Mouse (Mus musculus) gastrocnemius, postnatal 36 days (tissue): Measurements from ENCODE around the gene Cbx3. TPM values are rescaled to one million over a fixed set of nuclear protein-coding genes. Genes with fewer than 3 reads are reported as not detected.
A peak's percentile ranks its signal among the peaks of the same experiment; 100 is the strongest.

Experiments
- DNase-seq, 2 experiments: peaks; one replicate each; pipeline ENCODE4 v3.0.0; 2022
- intact Hi-C: fragments of 180-260 bp; cut with DNase I; formaldehyde crosslinking; loops from one replicate; pipeline ENCODE4 v1.15.1; 2025
- total RNA-seq, 2 experiments: library from RNA; stranded (reverse); gene quantifications; 2 replicates each; pipeline ENCODE4 v1.2.3; 2021

Cbx3 gene
- total RNA-seq, 2 experiments from 2014 or later, result 34.4 to 43.0 TPM

GRCm38 (mm10) chr6:51513745-51514144, 43.6 kb downstream of the Cbx3 start:
- no peak for DNase-seq
- intact Hi-C loops, result no loop called here

- intact Hi-C loops, result no loop called here
- DNase-seq, result no peak
Measured at GRCm38 (mm10) chr6:51514860-51515259, 44.7 kb downstream of the Cbx3 start.

DNA sequence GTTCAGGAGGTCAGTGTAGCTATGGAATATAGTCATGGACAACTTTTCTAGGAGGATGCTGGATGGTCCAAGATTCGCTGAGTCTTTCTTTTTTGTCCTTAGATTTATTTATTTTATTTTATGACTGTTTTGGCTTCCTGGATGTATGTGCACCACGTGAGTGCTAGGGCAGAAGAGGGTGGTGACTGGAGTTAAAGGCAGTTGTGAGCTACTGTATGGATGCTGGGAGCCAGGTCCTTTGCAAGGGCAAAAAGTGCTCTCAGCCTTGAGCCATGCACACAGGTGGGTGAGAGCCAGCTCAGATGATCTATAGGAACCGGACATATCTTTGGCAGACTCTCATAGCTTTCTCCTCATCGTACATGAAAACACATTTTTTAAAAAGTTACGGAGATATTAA, 53.1 kb downstream of the Cbx3 start:
- no peak for DNase-seq
- intact Hi-C loops, result no loop called here

DNA sequence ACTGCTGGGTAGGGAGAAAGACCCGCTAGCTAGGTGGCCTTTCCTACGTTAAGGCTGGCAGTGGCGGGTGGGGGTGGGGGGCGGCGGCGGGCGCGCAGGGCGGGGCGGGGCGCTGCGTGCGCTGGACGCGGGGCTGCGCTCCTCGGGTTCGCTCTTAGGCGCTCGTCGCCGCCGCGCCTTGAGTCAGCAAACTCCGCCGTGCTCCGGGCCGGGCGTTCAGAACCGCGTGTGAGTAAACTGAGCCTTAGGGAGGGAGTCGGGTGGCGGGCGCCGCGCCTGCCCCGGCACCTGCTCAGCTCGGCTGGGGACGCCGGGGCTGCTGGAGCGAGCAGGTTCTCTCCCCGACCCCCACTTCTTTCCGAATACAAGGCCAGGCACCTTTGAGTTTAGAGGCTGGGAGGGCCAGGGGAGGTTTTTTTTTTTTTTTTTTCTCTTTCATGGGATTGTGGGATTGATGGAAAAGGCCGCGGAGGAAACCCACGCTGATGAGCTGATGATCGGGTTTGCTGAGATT, 53.7 kb downstream of the Cbx3 start, which contains the start of gene Snx10:
Gene Snx10, plus strand, starts transcription at position 95 of the 514 bp plus-strand sequence.
- intact Hi-C loops, result no loop called here
- DNase-seq, result peak; percentile 49 to 59

DNA sequence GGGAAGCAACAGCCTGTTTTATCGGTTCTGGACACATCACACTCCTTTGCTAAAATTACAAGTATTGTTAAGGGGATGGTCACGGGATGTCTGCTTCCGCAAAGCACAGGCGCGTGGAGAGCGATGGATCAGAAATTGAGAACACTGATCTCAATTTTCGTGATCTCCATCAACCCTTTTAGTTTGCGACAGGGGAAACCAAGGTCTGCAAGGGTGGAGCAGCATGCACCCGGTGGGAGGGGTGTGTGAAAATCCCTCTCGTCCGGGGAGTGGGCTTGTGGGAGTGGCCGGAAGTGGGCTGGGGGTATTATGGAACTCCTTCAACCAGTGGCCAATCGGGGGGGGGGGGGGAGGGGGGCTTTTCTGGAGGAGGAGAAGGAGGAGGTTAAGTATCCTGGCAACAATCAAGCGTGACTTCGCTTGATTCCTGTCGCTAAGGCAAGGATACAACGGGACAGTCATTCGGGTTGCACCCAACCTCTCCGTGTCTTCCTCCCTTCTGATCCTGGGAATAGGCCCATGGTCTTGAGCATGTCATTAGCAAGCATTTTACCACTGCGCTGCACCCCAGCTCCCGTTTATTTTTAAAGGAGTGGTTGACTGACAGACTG, 54.3 kb downstream of the Cbx3 start:
- DNase-seq, result no peak
- intact Hi-C loops, result no loop called here

DNA sequence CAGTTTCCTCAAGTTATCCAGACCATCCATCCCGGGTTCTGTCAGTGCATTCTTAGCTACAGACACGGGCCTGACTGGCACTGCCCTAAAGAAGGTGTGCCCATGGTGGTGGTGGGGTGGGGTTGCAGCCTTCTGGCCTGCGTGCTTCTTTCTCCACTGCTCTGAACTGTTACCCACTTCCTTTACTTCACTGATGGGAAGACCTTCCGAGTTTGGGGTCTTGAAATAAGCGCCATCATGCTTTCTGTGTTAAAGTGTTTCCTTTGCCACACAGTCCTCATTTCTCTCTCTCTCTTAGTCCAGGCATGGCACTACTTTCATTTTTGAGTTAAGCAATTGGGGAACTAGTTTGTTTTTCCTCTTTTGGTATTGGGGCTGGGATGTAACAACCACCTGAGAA, 54.8 kb downstream of the Cbx3 start:
- intact Hi-C loops, result no loop called here
- no peak for DNase-seq

DNA sequence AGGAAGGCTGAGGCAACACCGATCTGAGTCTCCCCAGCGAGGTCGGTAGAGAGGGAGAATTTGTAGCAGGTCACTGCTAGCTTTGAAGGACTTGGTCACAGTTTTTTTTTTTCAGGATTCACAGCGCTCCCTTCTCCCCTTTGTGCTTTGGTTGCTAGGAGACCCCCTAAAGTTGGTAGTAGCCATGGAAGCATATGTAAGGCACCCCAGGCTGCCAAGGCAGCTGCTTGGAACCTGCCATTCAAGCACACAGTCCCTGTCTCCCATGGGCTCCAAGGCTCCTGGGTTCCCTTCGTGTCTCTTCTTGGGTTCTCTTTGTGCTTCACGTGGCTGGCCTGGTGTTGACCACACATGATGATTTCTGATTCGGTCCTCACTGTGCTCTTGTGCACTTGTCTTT, 59.3 kb downstream of the Cbx3 start:
- intact Hi-C loops, result no loop called here
- no peak for DNase-seq

Other genes starting within 250 kb of the Cbx3 start
- under 1 TPM in 1 of 2 experiments, not detected in 1; 0.15 TPM for gene Nfe2l3, start 37.7 kb upstream of the Cbx3 start, total RNA-seq
- 100 to 1,000 TPM; 284 to 312 TPM for gene Hnrnpa2b1, start 466 bp upstream of the Cbx3 start, total RNA-seq
- 1 to 10 TPM; 4.6 to 6.4 TPM for gene Snx10, start 53.5 kb downstream of the Cbx3 start, total RNA-seq